Comparison of ENCODE assay signal across 8 mouse cellular contexts in the genomic region with DNA sequence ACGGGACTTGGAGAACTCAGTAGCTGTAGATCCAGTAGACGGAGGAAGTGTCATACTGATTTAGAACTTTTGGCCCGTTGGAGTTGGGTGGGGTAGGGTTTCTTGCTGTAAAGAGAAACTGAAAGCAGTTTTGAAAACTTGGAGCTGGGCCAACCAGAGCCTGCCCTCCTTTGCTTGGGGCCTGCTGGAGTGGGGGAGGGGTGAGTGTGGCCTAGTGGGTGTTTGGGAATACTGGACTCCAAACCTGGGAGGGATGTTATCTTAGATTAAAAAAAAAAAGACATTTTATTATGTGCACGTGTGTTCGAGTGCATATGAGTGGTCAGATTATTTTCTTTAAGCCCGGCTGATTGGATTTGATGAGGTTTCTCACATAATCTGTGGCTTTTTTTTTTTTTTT. TPM values are rescaled to one million over a fixed set of nuclear protein-coding genes. Genes with fewer than 3 reads are reported as not detected.
DNase-seq lines count a peak whose midpoint lies in the region; ATAC-seq lines count a peak whose summit lies in the region.

No protein-coding gene starts in this region.

- 48% methylated on average over 6 of the region's 6 CpGs for WGBS in forebrain, embryonic 12.5 days

- no peaks in the 10 kb centered on the region for H3K9me3 ChIP-seq in forebrain, embryonic 12.5 days

- H3K4me2 ChIP-seq in forebrain, embryonic 12.5 days: peak overlapping the region; percentile 38

- no peaks in the 10 kb centered on the region for H3K27me3 ChIP-seq in forebrain, embryonic 12.5 days

- H3K27ac ChIP-seq in forebrain, embryonic 12.5 days: peak overlapping the region; percentile 37; the same call in 1 of the 2 replicates

- ATAC-seq in cerebellum, adult (ENCODE audit: insufficient number of reproducible peaks, low FRiP score, low TSS enrichment): no peak
- no peak for ATAC-seq in forebrain, embryonic 12.5 days (ENCODE audit: low FRiP score)
- ATAC-seq in megakaryocyte, adult 5-6 weeks (ENCODE audit: poor library complexity, severe bottlenecking): peak; percentile 10; the same call in 1 of the 2 replicates

- no peak overlapping the region for H3K9ac ChIP-seq in forebrain, embryonic 12.5 days

- DNase-seq in cerebellum, adult 11 months: peak; percentile 68
- peak; percentile 78 to 89 for DNase-seq in adrenal gland, postnatal 36 days
- peak; percentile 76 to 78 for DNase-seq in heart, postnatal 36 days
- peak; percentile 38 for DNase-seq in layer of hippocampus, adult 9-11 months
- DNase-seq in spleen, postnatal 10 days (ENCODE audit: low spot score in 2 of 2): peak; percentile 69 to 84

- no peaks in the 10 kb centered on the region for H3K36me3 ChIP-seq in forebrain, embryonic 12.5 days (replicated peaks)

- peaks cover 33% of the 10 kb centered on the region for H3K4me1 ChIP-seq in forebrain, embryonic 12.5 days

- intact Hi-C loops in heart, postnatal 36 days (cut with DNase I): loop anchor here (2.0 to 10.0 kb wide), 2 partner anchors 85 to 119 kb away; partner anchors contain the start of gene Sgo1

- H3K4me3 ChIP-seq in forebrain, embryonic 12.5 days (replicated peaks): no peak overlapping the region

RNA-seq across cellular contexts. Expression of gene Kat2b, which starts 3.2 kb away (rescaled TPM):
- 10 to 100 TPM; 64.5 to 86.8 TPM for total RNA-seq in adrenal gland, postnatal 36 days (2021)
- 7.4 and 8.1 TPM in 2 replicates for polyA plus RNA-seq in forebrain, embryonic 12.5 days (2016; fragmentation: Nextera tagmentation; extraction: Ambion mirVana)
- total RNA-seq in heart, postnatal 36 days (2021): 10 to 100 TPM; 83.7 to 93.5 TPM
- total RNA-seq in megakaryocyte, adult 5-6 weeks (2015): 38.9 and 41.4 TPM in 2 replicates
- total RNA-seq in megakaryocyte, adult 5-6 weeks (2017): 57.9 and 72.6 TPM in 2 replicates

RNA-seq across cellular contexts. Expression of gene Pp2d1, which starts 30.6 kb away (rescaled TPM):
- not detected for total RNA-seq in adrenal gland, postnatal 36 days (2021)
- polyA plus RNA-seq in forebrain, embryonic 12.5 days (2016; fragmentation: Nextera tagmentation; extraction: Ambion mirVana): 0.29 and 0.45 TPM in 2 replicates
- total RNA-seq in heart, postnatal 36 days (2021): not detected
- total RNA-seq in megakaryocyte, adult 5-6 weeks (2015): not detected in 2 replicates
- not detected in 2 replicates for total RNA-seq in megakaryocyte, adult 5-6 weeks (2017)
